Mouse (Mus musculus) kidney, postnatal 10 days (tissue): ENCODE data around the gene Tigit.

Experiments
- DNase-seq: peaks from one replicate; pipeline ENCODE4 v3.0.0; 2021; ENCODE audit warnings: mixed read lengths

The Tigit gene

DNA sequence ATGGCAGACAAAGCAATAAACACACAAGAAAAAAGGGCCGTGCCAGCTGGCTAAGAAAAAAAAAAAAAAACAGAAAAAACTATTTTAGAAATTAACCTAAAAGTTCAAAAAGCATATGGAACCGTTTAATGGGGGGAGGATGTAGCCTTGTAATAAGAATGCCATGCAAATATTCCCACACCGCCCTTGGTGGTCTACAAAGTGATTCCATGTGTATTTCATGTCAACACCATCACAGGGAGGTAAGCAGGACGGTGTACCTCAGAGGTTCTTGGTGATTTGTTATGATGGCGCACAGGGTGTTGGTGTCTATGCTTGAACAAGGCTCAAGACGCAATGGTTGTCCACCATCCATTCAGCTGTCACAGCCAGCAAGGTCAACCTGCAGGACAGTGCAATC lies 46.6 kb downstream of the Tigit start:
- DNase-seq = no peak

DNA sequence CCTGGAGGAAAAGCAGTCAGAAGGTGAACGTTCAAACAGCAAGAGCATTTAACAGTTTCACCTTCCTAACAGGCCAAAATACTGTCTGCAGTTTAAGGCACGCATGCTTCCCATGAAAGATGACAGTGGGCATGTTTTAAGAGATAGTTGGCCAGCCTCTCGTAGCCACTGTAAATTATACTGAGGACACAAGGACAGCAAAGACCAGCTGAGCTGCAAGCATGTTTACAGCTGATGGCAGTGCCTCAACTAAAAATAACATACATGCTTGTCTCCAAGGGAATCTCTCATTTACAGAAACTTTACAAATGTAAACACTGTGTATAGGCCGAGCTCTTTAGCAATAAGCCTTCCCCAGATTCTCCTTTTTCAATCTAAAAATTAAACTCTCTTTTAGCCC lies 47.6 kb downstream of the Tigit start:
- DNase-seq = no peak

DNA sequence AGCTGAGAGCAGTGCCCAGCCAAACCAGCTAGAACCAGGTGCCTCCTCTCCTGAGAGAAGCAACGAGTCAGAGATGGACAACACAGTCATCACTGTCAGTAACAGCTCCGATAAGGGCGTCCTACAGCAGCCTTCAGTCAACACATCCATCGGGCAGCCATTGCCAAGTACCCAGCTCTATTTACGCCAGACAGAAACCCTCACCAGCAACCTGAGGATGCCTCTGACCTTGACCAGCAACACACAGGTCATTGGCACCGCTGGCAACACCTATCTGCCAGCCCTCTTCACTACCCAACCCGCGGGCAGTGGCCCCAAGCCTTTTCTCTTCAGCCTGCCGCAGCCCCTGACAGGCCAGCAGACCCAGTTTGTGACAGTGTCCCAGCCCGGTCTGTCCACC lies 53.6 kb downstream of the Tigit start:
- no peak for DNase-seq

DNA sequence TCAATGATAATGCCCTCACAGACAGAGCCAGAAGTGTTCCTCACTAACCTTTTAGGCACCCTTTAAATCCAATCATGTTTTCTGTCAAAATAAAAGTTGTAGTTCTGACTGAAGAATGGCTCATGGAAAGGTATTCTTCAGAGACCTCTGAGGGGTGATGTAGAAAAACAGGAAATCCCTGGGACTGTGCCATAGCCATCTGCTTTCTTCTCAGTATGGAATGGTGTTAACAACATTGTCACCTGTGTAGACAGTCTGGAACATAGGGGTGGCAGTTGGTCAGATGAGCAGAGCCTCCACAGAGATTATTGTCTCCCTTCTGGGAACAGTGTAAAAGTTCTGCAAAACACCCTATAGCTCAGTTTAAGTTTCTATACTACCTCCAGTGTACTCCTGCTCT lies 55.9 kb downstream of the Tigit start:
- no peak for DNase-seq

DNA sequence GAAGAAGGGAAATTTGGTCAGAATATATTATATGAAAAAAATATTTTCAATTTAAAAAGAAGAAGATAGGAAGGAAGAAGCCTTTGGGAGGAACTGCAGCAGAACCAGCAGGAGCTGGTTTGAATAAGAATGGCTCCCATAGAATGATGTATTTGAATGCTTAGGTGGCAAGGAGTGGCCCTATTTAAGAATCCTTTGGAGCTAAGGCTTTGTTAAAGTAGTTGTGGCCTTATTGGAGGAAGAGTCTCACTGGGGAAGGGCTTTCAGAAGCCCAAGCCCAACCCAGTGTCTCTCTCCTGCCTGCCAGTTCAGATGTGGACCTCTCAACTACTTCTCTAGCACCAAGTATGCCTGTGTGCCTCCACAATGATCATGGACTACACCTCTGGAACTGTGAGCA lies 56.9 kb downstream of the Tigit start:
- DNase-seq = no peak

DNA sequence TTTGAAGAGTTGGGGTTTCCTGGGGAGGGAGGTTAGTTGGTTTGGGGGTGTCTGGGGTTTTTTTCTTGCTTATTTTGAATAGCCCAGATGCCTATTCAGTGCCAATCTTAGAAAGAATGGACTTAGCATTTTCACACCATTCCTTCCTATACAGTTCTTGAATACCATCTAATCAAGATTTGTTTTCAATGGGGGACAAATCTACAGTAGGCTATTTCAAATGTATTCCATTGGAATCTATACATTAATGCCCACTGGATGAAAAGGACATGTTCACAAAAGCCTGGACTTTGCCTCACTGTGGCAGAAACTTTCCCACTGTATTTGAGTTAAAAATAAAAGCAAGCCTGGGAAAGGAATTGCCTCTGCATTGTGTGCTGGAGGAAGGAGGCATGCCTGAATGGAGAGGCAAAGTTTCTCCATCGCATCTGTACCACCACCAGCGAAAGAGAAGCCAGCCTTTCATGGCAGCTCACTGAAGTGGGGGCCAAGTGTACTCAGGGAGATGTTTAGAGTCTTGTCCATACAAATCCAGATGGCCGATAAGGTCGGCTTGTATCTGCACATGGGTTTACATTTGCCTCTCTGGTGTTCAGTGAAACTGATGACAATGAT lies 59.4 kb downstream of the Tigit start:
- no peak for DNase-seq

DNA sequence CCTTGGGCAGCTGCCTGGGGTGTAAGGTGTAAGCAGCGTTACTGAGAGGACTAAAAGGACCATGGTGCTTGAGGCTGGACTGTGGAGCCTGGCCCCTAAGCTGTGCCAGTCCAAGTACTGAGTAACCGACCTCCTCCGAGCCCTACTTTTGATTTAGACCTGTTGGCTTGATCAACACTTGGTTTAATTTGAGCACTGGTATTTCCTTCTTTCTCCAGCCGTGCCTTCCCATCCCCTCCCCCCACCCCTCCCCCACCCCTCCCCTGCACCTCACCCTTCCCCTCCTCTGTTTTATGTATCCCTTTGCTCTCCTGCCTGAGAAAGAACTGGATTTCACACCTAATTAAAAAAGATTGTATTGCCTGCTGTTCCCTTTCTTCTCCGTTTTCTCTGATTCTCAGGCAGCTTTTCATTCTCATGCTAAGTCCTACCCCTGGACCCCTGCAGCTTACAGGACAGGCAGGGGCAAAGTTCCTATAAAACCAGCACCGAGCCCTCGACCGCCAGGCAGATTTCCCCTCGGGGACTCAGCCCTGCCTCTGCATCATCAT lies 60.3 kb downstream of the Tigit start:
- no peak for DNase-seq

DNA sequence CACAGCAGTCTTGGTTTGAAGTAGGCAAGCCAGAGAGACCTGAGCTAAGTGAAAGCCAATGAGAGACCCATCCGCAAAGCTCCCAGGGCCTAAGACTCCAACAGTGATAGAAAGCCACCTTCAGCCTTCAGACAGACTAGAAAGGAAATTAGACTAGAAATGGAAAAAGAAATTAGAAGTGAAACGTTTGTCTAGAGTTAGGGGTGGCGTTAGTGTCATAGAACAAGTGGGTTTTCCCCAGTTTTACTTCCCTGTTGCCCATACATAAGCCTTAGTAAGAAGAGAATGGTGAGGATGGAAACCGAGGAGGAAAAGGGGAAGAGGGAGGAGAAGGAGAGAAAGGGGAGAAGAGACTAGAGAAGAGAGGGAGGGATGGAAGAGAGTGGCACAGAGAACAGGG lies 61.4 kb downstream of the Tigit start:
- no peak for DNase-seq

DNA sequence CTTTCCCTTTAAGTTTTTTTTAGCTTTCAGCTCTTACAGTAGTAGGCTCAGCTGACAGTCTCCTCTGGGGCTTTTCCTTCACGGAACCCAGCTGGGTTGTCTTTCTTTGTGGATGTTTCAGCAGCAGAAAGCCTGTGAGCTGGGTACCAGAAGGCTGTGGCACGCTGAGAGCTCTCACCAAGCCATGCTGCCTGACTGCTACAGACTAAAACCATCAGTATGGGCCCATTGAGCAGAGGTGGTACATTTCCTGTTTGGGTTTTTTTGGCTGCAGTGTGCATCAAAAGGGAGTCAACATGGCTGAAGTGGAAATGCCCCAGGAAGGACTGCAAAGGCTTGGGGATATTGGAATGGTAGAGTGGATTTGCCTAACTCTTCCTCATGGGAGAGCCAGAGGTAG lies 64.2 kb downstream of the Tigit start:
- no peak for DNase-seq
